In the genomic region with DNA sequence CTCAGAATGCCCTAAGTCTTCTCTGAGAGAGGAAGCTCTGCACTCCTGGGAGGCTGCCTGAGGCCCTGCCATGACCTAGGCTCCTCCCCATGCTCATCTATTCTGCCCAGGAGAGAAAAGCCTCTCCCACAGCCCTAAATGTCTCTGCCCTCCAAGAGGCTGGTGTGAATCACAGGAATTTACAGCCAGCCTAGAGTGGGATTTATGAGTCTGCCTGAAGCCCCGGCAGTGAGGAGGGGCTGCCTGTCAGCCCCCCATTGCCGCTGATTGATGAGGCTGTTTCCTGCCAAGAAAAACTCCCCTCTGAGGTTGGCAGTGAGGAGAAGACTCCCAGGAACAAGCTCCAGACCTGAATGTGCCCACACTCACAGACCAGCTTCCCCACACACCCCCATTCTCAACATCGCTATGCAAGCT, we compare ENCODE assay signal across 13 mouse cellular contexts. TPM values are rescaled to one million over a fixed set of nuclear protein-coding genes. Genes with fewer than 3 reads are reported as not detected.
DNase-seq lines count a peak whose midpoint lies in the region; ATAC-seq lines count a peak whose summit lies in the region.
"Had no signal": no experiment of that assay in that cellular context is flagged by ENCODE, and none has a peak within 500 bp of the region (broad histone marks: within the 10 kb centered on the region; RNA-seq: fewer than 3 reads in every experiment).

No protein-coding gene starts in this region.

- no peak overlapping the region for H3K4me3 ChIP-seq in heart, embryonic 13.5 days
- no peak overlapping the region for H3K4me3 ChIP-seq in hindbrain, embryonic 16.5 days (ENCODE audit: low read length)
- no peak overlapping the region for H3K4me3 ChIP-seq in neural tube, embryonic 13.5 days
- H3K4me3 ChIP-seq: heart, embryonic 12.5 days; myocyte had no signal

- H3K36me3 ChIP-seq in heart, embryonic 13.5 days: no peaks in the 10 kb centered on the region
- H3K36me3 ChIP-seq in hindbrain, embryonic 16.5 days (ENCODE audit: control insufficient read depth, insufficient read depth, low read length): no peaks in the 10 kb centered on the region
- H3K36me3 ChIP-seq in neural tube, embryonic 13.5 days: no peaks in the 10 kb centered on the region
- H3K36me3 ChIP-seq: heart, embryonic 12.5 days had no signal

- H3K4me2 ChIP-seq in heart, embryonic 13.5 days: no peak overlapping the region
- H3K4me2 ChIP-seq in hindbrain, embryonic 16.5 days (ENCODE audit: low read length): no peak overlapping the region
- H3K4me2 ChIP-seq in neural tube, embryonic 13.5 days: no peak overlapping the region
- H3K4me2 ChIP-seq: heart, embryonic 12.5 days had no signal

- no peak for DNase-seq in heart, postnatal 36 days
- DNase-seq in embryo, embryonic 10.5 days (ENCODE audit: low spot score): peak; percentile 61
- no peak for DNase-seq in gastrocnemius, adult 18-20 months (ENCODE audit: low spot score)
- no peak for DNase-seq in cerebellum, adult 8-10 months
- no peak for DNase-seq in layer of hippocampus, adult 9-10 months (ENCODE audit: low spot score)

- peaks cover 56% of the 10 kb centered on the region for H3K27me3 ChIP-seq in heart, embryonic 13.5 days (replicated peaks)
- H3K27me3 ChIP-seq in hindbrain, embryonic 16.5 days (replicated peaks; ENCODE audit: control insufficient read depth, insufficient read depth, low read length): no peaks in the 10 kb centered on the region
- peaks cover 9% of the 10 kb centered on the region for H3K27me3 ChIP-seq in neural tube, embryonic 13.5 days

- peaks cover 26% of the 10 kb centered on the region for H3K4me1 ChIP-seq in heart, embryonic 13.5 days
- H3K4me1 ChIP-seq in hindbrain, embryonic 16.5 days (ENCODE audit: control insufficient read depth, insufficient read depth, low read depth, low read length): peaks cover 14% of the 10 kb centered on the region
- H3K4me1 ChIP-seq in neural tube, embryonic 13.5 days (replicated peaks): peaks cover 54% of the 10 kb centered on the region

- no peak for ATAC-seq in heart, embryonic 13.5 days (ENCODE audit: extremely low read depth, insufficient number of reproducible peaks, low FRiP score, low TSS enrichment)
- ATAC-seq in hindbrain, embryonic 16.5 days: peak; percentile 61
- peak; percentile 79 for ATAC-seq in neural tube, embryonic 13.5 days (ENCODE audit: low read depth)

- intact Hi-C loops in heart, postnatal 36 days (cut with DNase I): no loop called here

- WGBS in heart, embryonic 13.5 days: 42% methylated on average over 3 of the region's 3 CpGs
- WGBS in hindbrain, embryonic 16.5 days: 35% methylated on average over 3 of the region's 3 CpGs
- 0% methylated on average over 3 of the region's 3 CpGs for WGBS in neural tube, embryonic 13.5 days

- H3K9me3 ChIP-seq in heart, embryonic 13.5 days: no peaks in the 10 kb centered on the region
- H3K9me3 ChIP-seq in hindbrain, embryonic 16.5 days (ENCODE audit: control insufficient read depth, low read length): no peaks in the 10 kb centered on the region
- H3K9me3 ChIP-seq in neural tube, embryonic 13.5 days: no peaks in the 10 kb centered on the region
- H3K9me3 ChIP-seq: heart, embryonic 12.5 days had no signal

- 0 out of 2 replicates have a peak overlapping the region, but pooled peaks have one; percentile 3 for H3K27ac ChIP-seq in heart, embryonic 13.5 days (replicated peaks)
- peak overlapping the region; percentile 6 for H3K27ac ChIP-seq in hindbrain, embryonic 16.5 days (ENCODE audit: low read depth, low read length)
- peak overlapping the region; percentile 66 for H3K27ac ChIP-seq in neural tube, embryonic 13.5 days (replicated peaks)
- H3K27ac ChIP-seq: liver, embryonic 14.5 days had no signal

- peak overlapping the region; percentile 24; the same call in 1 of the 2 replicates for H3K9ac ChIP-seq in heart, embryonic 13.5 days
- no peak overlapping the region for H3K9ac ChIP-seq in hindbrain, embryonic 16.5 days (ENCODE audit: low read depth, low read length)
- H3K9ac ChIP-seq in neural tube, embryonic 13.5 days: no peak overlapping the region
- H3K9ac ChIP-seq: heart, embryonic 12.5 days; liver, embryonic 14.5 days had no signal

RNA-seq across cellular contexts. Expression of gene Odf3l1, which starts 22.2 kb away (rescaled TPM):
- 0.49 and 0.73 TPM in 2 replicates for polyA plus RNA-seq in heart, embryonic 13.5 days (2015; fragmentation: Nextera tagmentation; extraction: Ambion mirVana)
- not detected for total RNA-seq in heart, postnatal 36 days (2021)
- polyA plus RNA-seq in hindbrain, embryonic 16.5 days (2015; fragmentation: Nextera tagmentation; extraction: Ambion mirVana): 0.20 TPM in 1 of 2 replicates, not detected in the other
- 0.28 TPM in 1 of 2 replicates, not detected in the other for polyA plus RNA-seq in neural tube, embryonic 13.5 days (2015; fragmentation: Nextera tagmentation; extraction: Ambion mirVana)
- total RNA-seq in gastrocnemius, adult 18-20 months (2021): not detected
- total RNA-seq: megakaryocyte, adult 5-6 weeks; MEL had no signal
- polyA plus RNA-seq: liver, embryonic 14.5 days had no signal

RNA-seq across cellular contexts. Expression of gene Cspg4, which starts 22.5 kb away (rescaled TPM):
- polyA plus RNA-seq in heart, embryonic 13.5 days (2015; fragmentation: Nextera tagmentation; extraction: Ambion mirVana): 24.2 and 26.2 TPM in 2 replicates
- total RNA-seq in heart, postnatal 36 days (2021): 10 to 100 TPM; 14.7 to 16.7 TPM
- 10.7 and 10.8 TPM in 2 replicates for polyA plus RNA-seq in hindbrain, embryonic 16.5 days (2015; fragmentation: Nextera tagmentation; extraction: Ambion mirVana)
- 6.0 and 6.5 TPM in 2 replicates for polyA plus RNA-seq in neural tube, embryonic 13.5 days (2015; fragmentation: Nextera tagmentation; extraction: Ambion mirVana)
- 1 to 10 TPM; 2.9 to 5.8 TPM for total RNA-seq in gastrocnemius, adult 18-20 months (2021)
- total RNA-seq: megakaryocyte, adult 5-6 weeks had no signal

RNA-seq across cellular contexts. Expression of gene Lingo1, which starts 46.0 kb away (rescaled TPM):
- polyA plus RNA-seq in heart, embryonic 13.5 days (2015; fragmentation: Nextera tagmentation; extraction: Ambion mirVana): 1.5 and 2.3 TPM in 2 replicates
- total RNA-seq in heart, postnatal 36 days (2021): 1 to 10 TPM in 1 of 2 experiments, under 1 TPM in 1; 0.73 to 1.4 TPM
- 79.4 and 80.7 TPM in 2 replicates for polyA plus RNA-seq in hindbrain, embryonic 16.5 days (2015; fragmentation: Nextera tagmentation; extraction: Ambion mirVana)
- 55.7 and 59.4 TPM in 2 replicates for polyA plus RNA-seq in neural tube, embryonic 13.5 days (2015; fragmentation: Nextera tagmentation; extraction: Ambion mirVana)
- under 1 TPM; 0.37 to 0.66 TPM for total RNA-seq in gastrocnemius, adult 18-20 months (2021)
- total RNA-seq: megakaryocyte, adult 5-6 weeks; MEL had no signal

Comparison
In these comparisons a context has a peak if more than half of its experiments do, and no peak if none do; other contexts are left out.
1. H3K27ac ChIP-seq: peak in every context shown above with its lines; median percentile 66 in neural tube, embryonic 13.5 days; 6 in hindbrain, embryonic 16.5 days; 3 in heart, embryonic 13.5 days.
2. RNA of gene Lingo1, which starts 46.0 kb away (polyA plus RNA-seq): 79.4 to 80.7 TPM in hindbrain, embryonic 16.5 days and 55.7 to 59.4 TPM in neural tube, embryonic 13.5 days; 1.5 to 2.3 TPM in heart, embryonic 13.5 days; every median in the first group is over 10 times any median in the second.